In the genomic region with DNA sequence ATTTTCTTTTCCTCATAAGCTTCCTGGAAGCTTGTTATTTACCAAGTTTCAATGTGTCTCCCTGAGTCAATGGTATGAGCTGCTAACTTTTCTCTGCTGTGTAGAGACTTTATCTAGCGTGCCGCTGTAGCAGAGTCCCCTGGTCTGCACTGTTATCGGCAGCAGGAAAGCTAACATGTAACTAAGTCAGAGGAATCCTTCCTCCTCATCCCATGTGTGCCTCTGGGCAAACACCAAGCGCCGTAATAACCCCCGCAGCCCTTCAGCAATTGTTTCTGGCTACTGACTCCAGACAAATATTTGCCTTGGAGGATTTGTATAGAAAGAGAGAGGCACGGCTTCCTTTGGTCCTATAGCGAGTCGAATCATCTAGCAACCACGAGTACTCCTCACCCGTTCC, we compare ENCODE assay signal across 30 mouse cellular contexts. TPM values are rescaled to one million over a fixed set of nuclear protein-coding genes. Genes with fewer than 3 reads are reported as not detected.
DNase-seq lines count a peak whose midpoint lies in the region; ATAC-seq lines count a peak whose summit lies in the region.
"Had no signal": no experiment of that assay in that cellular context is flagged by ENCODE, and none has a peak within 500 bp of the region (broad histone marks: within the 10 kb centered on the region; RNA-seq: fewer than 3 reads in every experiment).

No protein-coding gene starts in this region.

- no peak overlapping the region for H3K4me3 ChIP-seq in liver, embryonic 13.5 days (replicated peaks)
- H3K4me3 ChIP-seq in stomach, embryonic 16.5 days (replicated peaks; ENCODE audit: low read length): no peak overlapping the region
- H3K4me3 ChIP-seq: embryonic facial prominence, embryonic 13.5 days; forebrain, embryonic 10.5 days; forebrain, embryonic 15.5 days; hindbrain, embryonic 12.5 days; limb, embryonic 12.5 days; midbrain, embryonic 10.5 days; midbrain, embryonic 15.5 days; neural tube, embryonic 15.5 days had no signal

- H3K9ac ChIP-seq in liver, embryonic 13.5 days: peak overlapping the region; percentile 17; the same call in 1 of the 2 replicates
- no peak overlapping the region for H3K9ac ChIP-seq in stomach, embryonic 16.5 days (ENCODE audit: low read length)
- H3K9ac ChIP-seq: embryonic facial prominence, embryonic 13.5 days; forebrain, embryonic 15.5 days; hindbrain, embryonic 12.5 days; limb, embryonic 12.5 days; midbrain, embryonic 15.5 days; neural tube, embryonic 15.5 days had no signal

- no peak overlapping the region; the same call in 1 of the 2 replicates for H3K27ac ChIP-seq in liver, embryonic 13.5 days
- no peak overlapping the region for H3K27ac ChIP-seq in stomach, embryonic 16.5 days (ENCODE audit: low read length)
- H3K27ac ChIP-seq: embryonic facial prominence, embryonic 13.5 days; forebrain, embryonic 10.5 days; forebrain, embryonic 15.5 days; hindbrain, embryonic 12.5 days; limb, embryonic 12.5 days; midbrain, embryonic 10.5 days; midbrain, embryonic 15.5 days; neural tube, embryonic 15.5 days had no signal

- peaks cover 31% of the 10 kb centered on the region for H3K4me1 ChIP-seq in liver, embryonic 13.5 days (replicated peaks)
- H3K4me1 ChIP-seq in stomach, embryonic 16.5 days (ENCODE audit: control insufficient read depth, insufficient read depth, low read length): 0 out of 2 replicates have a peak, but pooled peaks cover 4% of the 10 kb centered on the region
- H3K4me1 ChIP-seq: embryonic facial prominence, embryonic 13.5 days; hindbrain, embryonic 12.5 days; limb, embryonic 12.5 days; midbrain, embryonic 15.5 days; neural tube, embryonic 15.5 days had no signal

- peak overlapping the region; percentile 38 for H3K4me2 ChIP-seq in liver, embryonic 13.5 days
- 0 out of 2 replicates have a peak overlapping the region, but pooled peaks have one; percentile 1 for H3K4me2 ChIP-seq in stomach, embryonic 16.5 days (ENCODE audit: low read depth, low read length)
- H3K4me2 ChIP-seq: embryonic facial prominence, embryonic 13.5 days; forebrain, embryonic 15.5 days; heart, embryonic 11.5 days; hindbrain, embryonic 12.5 days; limb, embryonic 12.5 days; midbrain, embryonic 15.5 days; neural tube, embryonic 15.5 days had no signal

- no peaks in the 10 kb centered on the region for H3K27me3 ChIP-seq in liver, embryonic 13.5 days
- no peaks in the 10 kb centered on the region for H3K27me3 ChIP-seq in stomach, embryonic 16.5 days (ENCODE audit: control insufficient read depth, insufficient read depth, low read length)
- H3K27me3 ChIP-seq: embryonic facial prominence, embryonic 13.5 days; forebrain, embryonic 15.5 days; hindbrain, embryonic 12.5 days; limb, embryonic 12.5 days; midbrain, embryonic 15.5 days; neural tube, embryonic 15.5 days had no signal

- DNase-seq in testis, postnatal 14 days (ENCODE audit: low spot score): peak; percentile 51
- DNase-seq in testis, postnatal 10 days (ENCODE audit: low spot score): no peak
- no peak for DNase-seq in liver, embryonic 13.5 days
- DNase-seq in urinary bladder, adult 2 months (ENCODE audit: low spot score): no peak
- DNase-seq in layer of hippocampus, adult 9-11 months: no peak
- no peak for DNase-seq in right cerebral cortex, postnatal 4 days
- DNase-seq: adrenal gland, postnatal 25 days; cerebellum, adult 11-12 months; cerebellum, adult 9-11 months; gastrocnemius, postnatal 25 days; heart, adult 18-20 months; heart, postnatal 36 days; kidney, adult 2 months; kidney, postnatal 10 days; lung, adult 2 months; lung, postnatal 14 days; right cerebral cortex, postnatal 25 days; spleen, adult 18-20 months; thymus, postnatal 25 days had no signal

- no peaks in the 10 kb centered on the region for H3K36me3 ChIP-seq in liver, embryonic 13.5 days
- H3K36me3 ChIP-seq in stomach, embryonic 16.5 days (ENCODE audit: control insufficient read depth, insufficient read depth, low read length): no peaks in the 10 kb centered on the region
- H3K36me3 ChIP-seq: embryonic facial prominence, embryonic 13.5 days; forebrain, embryonic 15.5 days; hindbrain, embryonic 12.5 days; limb, embryonic 12.5 days; midbrain, embryonic 15.5 days; neural tube, embryonic 15.5 days had no signal

- no peak for ATAC-seq in liver, embryonic 13.5 days (ENCODE audit: low read depth)
- no peak for ATAC-seq in stomach, embryonic 16.5 days (ENCODE audit: insufficient read depth, low FRiP score)
- ATAC-seq: CD4-positive, CD25-positive, alpha-beta regulatory T cell, adult 4 months; forebrain, embryonic 15.5 days; midbrain, embryonic 15.5 days had no signal

- WGBS in liver, embryonic 13.5 days (ENCODE audit: insufficient replicate concordance): 27% methylated on average over 11 of the region's 11 CpGs
- WGBS in stomach, embryonic 16.5 days: 53% methylated on average over 11 of the region's 11 CpGs

- no peaks in the 10 kb centered on the region for H3K9me3 ChIP-seq in liver, embryonic 13.5 days (replicated peaks)
- no peaks in the 10 kb centered on the region for H3K9me3 ChIP-seq in stomach, embryonic 16.5 days (replicated peaks; ENCODE audit: control insufficient read depth, low read length)
- H3K9me3 ChIP-seq: embryonic facial prominence, embryonic 13.5 days; forebrain, embryonic 10.5 days; forebrain, embryonic 15.5 days; hindbrain, embryonic 12.5 days; limb, embryonic 12.5 days; midbrain, embryonic 10.5 days; midbrain, embryonic 15.5 days; neural tube, embryonic 15.5 days had no signal

RNA-seq across cellular contexts. Expression of a gene that starts 29.2 kb away (rescaled TPM):
- 52.4 and 59.5 TPM in 2 replicates for polyA plus RNA-seq in liver, embryonic 13.5 days (2015; fragmentation: Nextera tagmentation; extraction: Ambion mirVana)
- polyA plus RNA-seq in stomach, embryonic 16.5 days (2015; fragmentation: Nextera tagmentation; extraction: Ambion mirVana): 87.2 and 95.6 TPM in 2 replicates
- 51.0 and 56.9 TPM in 2 replicates for polyA plus RNA-seq in urinary bladder, adult 2 months (2012; rRNA removed)

RNA-seq across cellular contexts. Expression of a gene that starts 33.1 kb away (rescaled TPM):
- polyA plus RNA-seq in liver, embryonic 13.5 days (2015; fragmentation: Nextera tagmentation; extraction: Ambion mirVana): 21.0 and 23.2 TPM in 2 replicates
- 59.5 and 65.6 TPM in 2 replicates for polyA plus RNA-seq in stomach, embryonic 16.5 days (2015; fragmentation: Nextera tagmentation; extraction: Ambion mirVana)
- polyA plus RNA-seq in urinary bladder, adult 2 months (2012; rRNA removed): 2.1 and 2.4 TPM in 2 replicates
- polyA plus RNA-seq: CD4-positive, CD25-positive, alpha-beta regulatory T cell, adult 4 months had no signal
